In the genomic region with DNA sequence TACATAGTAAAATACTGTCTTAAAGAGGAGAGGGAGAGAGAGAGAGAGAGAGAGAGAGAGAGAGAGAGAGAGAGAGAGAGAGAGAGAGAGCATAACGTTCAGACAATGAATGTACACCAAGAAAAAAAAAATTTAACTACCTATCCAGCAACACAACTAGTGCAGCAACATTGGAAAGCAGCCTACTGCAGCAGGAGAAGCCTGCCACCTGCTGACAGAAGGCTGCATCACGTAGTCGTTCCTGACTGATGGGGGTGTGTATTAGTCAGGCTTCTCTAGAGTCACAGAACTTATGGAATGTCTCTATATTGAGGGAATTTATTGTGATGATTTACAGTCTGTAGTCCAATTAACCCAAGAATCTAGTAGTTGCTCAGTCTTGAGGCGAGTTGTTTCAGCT, we compare ENCODE assay signal across 7 mouse cellular contexts. TPM values are rescaled to one million over a fixed set of nuclear protein-coding genes. Genes with fewer than 3 reads are reported as not detected.
DNase-seq lines count a peak whose midpoint lies in the region; ATAC-seq and TF ChIP-seq lines count a peak whose summit lies in the region.

No protein-coding gene starts in this region.

- H3K4me3 ChIP-seq in gastrocnemius, adult 2 months = no peak overlapping the region
- no peak overlapping the region for H3K4me3 ChIP-seq in kidney, embryonic 15.5 days (replicated peaks)
- no peak overlapping the region for H3K4me3 ChIP-seq in liver, embryonic 13.5 days (replicated peaks)

- peak; percentile 50 for DNase-seq in urinary bladder, postnatal 25 days (ENCODE audit: low spot score)
- no peak for DNase-seq in urinary bladder, postnatal 10 days (ENCODE audit: low spot score)
- peak; percentile 80 for DNase-seq in adrenal gland, postnatal 14 days
- peak; percentile 77 for DNase-seq in gastrocnemius, adult 2 months
- DNase-seq in liver, embryonic 13.5 days = peak; percentile 64
- peak; percentile 49 for DNase-seq in retina, postnatal 1 day

- no peaks in the 10 kb centered on the region for H3K36me3 ChIP-seq in kidney, embryonic 15.5 days
- H3K36me3 ChIP-seq in liver, embryonic 13.5 days = peaks cover 15% of the 10 kb centered on the region

- no peak overlapping the region for H3K27ac ChIP-seq in gastrocnemius, adult 2 months
- H3K27ac ChIP-seq in kidney, embryonic 15.5 days = no peak overlapping the region
- peak overlapping the region; percentile 98 for H3K27ac ChIP-seq in liver, embryonic 13.5 days

- H3K9me3 ChIP-seq in kidney, embryonic 15.5 days (replicated peaks) = no peaks in the 10 kb centered on the region
- H3K9me3 ChIP-seq in liver, embryonic 13.5 days (replicated peaks) = no peaks in the 10 kb centered on the region

- no peak overlapping the region for H3K9ac ChIP-seq in kidney, embryonic 15.5 days
- H3K9ac ChIP-seq in liver, embryonic 13.5 days = peak overlapping the region; percentile 66; the same call in 1 of the 2 replicates

- intact Hi-C loops in gastrocnemius, adult 2 months (cut with DNase I) = loop anchor here (2.0 kb wide), 2 partner anchors 58 to 100 kb away; no protein-coding TSS in a partner anchor

- H3K4me2 ChIP-seq in kidney, embryonic 15.5 days = no peak overlapping the region
- H3K4me2 ChIP-seq in liver, embryonic 13.5 days = peak overlapping the region; percentile 41

- peak; percentile 58; the same call in 1 of the 2 replicates for ATAC-seq in kidney, embryonic 15.5 days (replicated peaks; ENCODE audit: low FRiP score)
- ATAC-seq in liver, embryonic 13.5 days (ENCODE audit: low read depth) = peak; percentile 37; the same call in 1 of the 2 replicates

- 14% methylated on average over 4 of the region's 4 CpGs for WGBS in kidney, embryonic 15.5 days
- 2% methylated on average over 4 of the region's 4 CpGs for WGBS in liver, embryonic 13.5 days (ENCODE audit: insufficient replicate concordance)

- no peaks in the 10 kb centered on the region for H3K27me3 ChIP-seq in kidney, embryonic 15.5 days
- H3K27me3 ChIP-seq in liver, embryonic 13.5 days = no peaks in the 10 kb centered on the region

- TF ChIP-seq CTCF in gastrocnemius, adult 2 months (IDR thresholded peaks at IDR 0.05) = peak; percentile 90

- H3K4me1 ChIP-seq in kidney, embryonic 15.5 days = peaks cover 6% of the 10 kb centered on the region
- peaks cover 98% of the 10 kb centered on the region for H3K4me1 ChIP-seq in liver, embryonic 13.5 days (replicated peaks)

RNA-seq across cellular contexts. Expression of gene Nt5c3, which starts 14.8 kb away (rescaled TPM):
- total RNA-seq in adrenal gland, postnatal 14 days (2021) = 24.9 and 25.9 TPM in 2 replicates
- 10 to 100 TPM; 45.0 to 52.5 TPM for total RNA-seq in gastrocnemius, adult 2 months (2021)
- polyA plus RNA-seq in kidney, embryonic 15.5 days (2015; fragmentation: Nextera tagmentation; extraction: Ambion mirVana) = 61.5 and 64.9 TPM in 2 replicates
- polyA plus RNA-seq in liver, embryonic 13.5 days (2015; fragmentation: Nextera tagmentation; extraction: Ambion mirVana) = 244 and 274 TPM in 2 replicates

RNA-seq across cellular contexts. Expression of gene Vmn1r4, which starts 14.9 kb away (rescaled TPM):
- total RNA-seq in adrenal gland, postnatal 14 days (2021) = 0.26 and 0.41 TPM in 2 replicates
- not detected for total RNA-seq in gastrocnemius, adult 2 months (2021)
- polyA plus RNA-seq in kidney, embryonic 15.5 days (2015; fragmentation: Nextera tagmentation; extraction: Ambion mirVana) = 0.28 and 0.39 TPM in 2 replicates
- 0.15 and 0.19 TPM in 2 replicates for polyA plus RNA-seq in liver, embryonic 13.5 days (2015; fragmentation: Nextera tagmentation; extraction: Ambion mirVana)
